Mouse (Mus musculus) thymus, adult 2 months (tissue): ENCODE data around the gene Ranbp3l.

Experiments used
- CTCF ChIP-seq: fragments of 200-500 bp; IDR thresholded peaks from 2 replicates; pipeline ENCODE4 v1.5.1; 2012; ENCODE audit warnings: mild to moderate bottlenecking, control low read depth, low read length, moderate library complexity, borderline replicate concordance; ENCODE audit not compliant: control insufficient read depth, poor library complexity, insufficient read depth; ENCODE audit errors: extremely low read depth
- POLR2A ChIP-seq: fragments of 200-500 bp; IDR thresholded peaks from 2 replicates; pipeline ENCODE4 v1.6.1; 2012; ENCODE audit warnings: mild to moderate bottlenecking, low read length, control low read depth, moderate library complexity; ENCODE audit not compliant: control insufficient read depth, poor library complexity, insufficient read depth; ENCODE audit errors: extremely low read depth

DNA sequence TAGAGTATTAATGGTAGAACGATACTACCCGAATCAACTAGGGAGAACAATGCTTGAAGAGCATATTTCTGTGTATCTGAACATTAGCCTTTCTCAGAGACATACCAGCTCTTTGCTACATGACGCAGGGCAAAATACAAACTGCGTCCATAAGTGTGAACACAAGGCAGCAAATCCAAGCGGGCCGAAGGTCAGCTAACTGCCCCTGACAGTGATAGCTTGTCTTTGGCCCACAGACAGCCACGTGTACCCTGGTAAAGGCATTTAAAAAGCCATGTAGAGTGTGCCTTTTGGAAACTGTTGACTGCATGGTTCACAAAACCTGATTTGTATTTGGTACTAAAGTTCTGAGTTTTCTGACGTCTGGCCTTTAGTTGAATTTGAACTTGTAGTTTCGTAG lies 115.0 kb downstream of the Ranbp3l start:
- TF ChIP-seq CTCF (no peak), POLR2A (no peak)
